Mouse (Mus musculus) testis, adult 2 months (tissue): ENCODE data around the gene Rad54l2. TPM values are rescaled to one million over a fixed set of nuclear protein-coding genes. Genes with fewer than 3 reads are reported as not detected.

Experiments
- H3K27ac ChIP-seq: fragments of 200-500 bp; 2 replicates; pipeline ENCODE4 v1.5.1; 2012; ENCODE audit warnings: low read depth, low read length; ENCODE audit not compliant: control insufficient read depth, insufficient read depth
- H3K27me3 ChIP-seq: fragments of 200-500 bp; 2 replicates; pipeline ENCODE4 v1.6.1; 2012; ENCODE audit warnings: mild to moderate bottlenecking, low read length, moderate library complexity; ENCODE audit not compliant: control insufficient read depth, insufficient read depth
- H3K36me3 ChIP-seq: fragments of 200-500 bp; 2 replicates; pipeline ENCODE4 v1.6.1; 2012; ENCODE audit warnings: mild to moderate bottlenecking, low read length; ENCODE audit not compliant: control insufficient read depth, insufficient read depth
- H3K4me1 ChIP-seq: fragments of 200-500 bp; 2 replicates; pipeline ENCODE4 v1.6.1; 2012; ENCODE audit warnings: low read length; ENCODE audit not compliant: control insufficient read depth, insufficient read depth
- H3K4me3 ChIP-seq: fragments of 200-500 bp; 2 replicates; pipeline ENCODE4 v1.5.1; 2012; ENCODE audit warnings: low read depth, mild to moderate bottlenecking, low read length, moderate library complexity, mixed read lengths; ENCODE audit not compliant: control insufficient read depth
- CTCF ChIP-seq: fragments of 200-500 bp; IDR thresholded peaks from 2 replicates; pipeline ENCODE4 v1.5.1; 2012; ENCODE audit warnings: low read depth, mild to moderate bottlenecking, inconsistent platforms, low read length, moderate library complexity; ENCODE audit not compliant: control insufficient read depth, insufficient read depth, insufficient replicate concordance
- POLR2A ChIP-seq: fragments of 200-500 bp; IDR thresholded peaks from 2 replicates; pipeline ENCODE4 v1.6.1; 2012; ENCODE audit warnings: low read depth, mild to moderate bottlenecking, inconsistent platforms, low read length, moderate library complexity; ENCODE audit not compliant: control insufficient read depth
- polyA plus RNA-seq: library from polyadenylated mRNA; depleted of rRNA; stranded (reverse); fragments of >200 nt; gene quantifications from 2 replicates; pipeline ENCODE4 v1.2.3, GENCODE M21; 2012

Rad54l2 gene
- polyA plus RNA-seq, 1 experiment: 18.2 TPM

DNA sequence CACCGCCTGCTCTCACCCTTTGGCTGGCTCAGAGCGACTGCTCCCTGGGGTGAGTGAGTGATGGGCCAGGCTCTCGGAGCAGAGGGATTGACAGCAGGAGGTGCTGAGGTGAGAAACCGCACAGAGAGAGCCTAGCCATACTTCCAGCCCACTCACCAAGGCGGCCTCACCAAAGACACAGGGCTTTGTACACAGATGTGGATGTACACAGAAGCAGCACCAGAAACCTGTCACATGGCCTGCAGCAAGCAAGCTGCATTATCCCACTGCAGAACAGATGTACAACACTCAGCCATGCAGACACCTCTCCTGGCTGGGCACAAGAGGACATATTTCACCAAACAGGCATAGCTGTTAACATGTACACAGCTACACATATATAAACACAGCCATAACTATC is 131.4 kb downstream of the Rad54l2 start:
- H3K4me1 ChIP-seq: no peaks in the 10 kb centered on the region; the same call in 1 of the 2 replicates
- H3K27ac ChIP-seq: no peak overlapping the region
- no peaks in the 10 kb centered on the region for H3K36me3 ChIP-seq
- TF ChIP-seq CTCF: no peak
- no peak overlapping the region for H3K4me3 ChIP-seq
- H3K27me3 ChIP-seq: no peaks in the 10 kb centered on the region

DNA sequence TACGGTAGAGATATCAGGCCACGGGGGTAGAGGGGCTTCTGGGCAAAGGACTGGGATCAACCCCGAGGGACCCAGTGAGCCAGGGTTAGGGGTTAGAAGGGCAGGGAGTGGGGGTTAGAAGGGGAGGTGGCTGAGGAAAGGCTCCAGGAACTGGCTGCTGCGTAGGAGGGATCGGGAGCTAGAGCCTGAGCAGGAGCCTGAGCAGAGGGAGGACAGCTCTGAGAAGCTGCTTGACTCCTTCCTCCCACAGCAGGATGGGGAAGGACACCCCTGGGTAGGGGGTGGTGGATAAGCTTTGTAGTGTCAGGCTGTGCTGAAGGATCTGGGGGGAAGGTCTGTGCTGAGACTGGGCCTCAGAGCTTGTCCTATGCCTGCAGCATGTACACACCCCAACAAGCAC is 132.2 kb downstream of the Rad54l2 start:
- TF ChIP-seq POLR2A: no peak
- TF ChIP-seq CTCF: no peak
- Histone ChIP-seq H3K27ac (no peak overlapping the region), H3K4me3 (no peak overlapping the region), H3K36me3 (no peaks in the 10 kb centered on the region), H3K27me3 (no peaks in the 10 kb centered on the region), H3K4me1 (no peaks in the 10 kb centered on the region; the same call in 1 of the 2 replicates)

DNA sequence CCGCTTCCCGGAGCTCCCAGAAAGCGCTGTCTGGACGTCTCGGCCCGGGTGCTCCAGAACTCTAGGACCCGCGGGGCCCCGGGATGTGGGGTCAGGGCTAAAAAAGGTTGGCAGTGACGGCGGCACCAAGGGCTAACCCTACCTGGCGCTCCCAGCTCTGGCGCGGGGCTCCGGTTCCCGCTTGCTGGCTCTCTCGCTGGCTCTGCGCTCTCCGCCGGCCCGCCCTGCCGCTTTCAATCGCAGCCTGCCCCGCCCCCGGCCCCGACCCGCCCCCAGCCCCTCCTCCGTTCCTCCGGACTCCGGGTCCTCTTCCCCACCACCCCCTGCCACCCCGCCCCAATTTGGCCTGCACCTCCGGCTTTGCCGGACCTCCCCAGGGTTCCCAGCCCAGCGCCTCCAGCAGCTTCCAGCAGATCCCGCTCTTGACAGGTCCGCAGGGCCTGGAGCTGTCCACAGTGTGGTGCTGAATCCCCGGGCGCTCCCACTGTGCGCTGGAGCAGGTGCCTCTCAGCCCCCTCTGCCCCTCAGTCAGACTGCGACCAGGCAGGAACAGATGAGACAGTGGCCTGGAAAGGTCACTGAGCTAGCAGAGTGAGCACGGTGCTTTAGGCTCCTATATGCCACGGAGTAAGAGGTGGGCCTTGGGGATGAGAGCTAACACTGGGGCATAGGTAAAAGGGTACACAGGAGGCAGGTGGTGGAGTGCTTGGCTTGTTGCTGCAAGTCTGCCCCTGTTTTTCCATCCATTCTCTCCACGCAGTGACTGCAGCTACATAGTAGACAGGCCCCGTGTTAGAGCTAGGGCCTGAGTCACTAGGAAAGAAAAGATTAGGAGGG is 132.9 kb downstream of the Rad54l2 start, which contains the start of gene Grm2:
Grm2 (minus strand) TSS at position 199 of the 837 bp plus-strand sequence.
- no peaks in the 10 kb centered on the region for H3K36me3 ChIP-seq
- H3K4me1 ChIP-seq: no peaks in the 10 kb centered on the region; the same call in 1 of the 2 replicates
- no peak within 1 kb of the TSS for H3K4me3 ChIP-seq
- no peak within 1 kb of the TSS for H3K27ac ChIP-seq
- H3K27me3 ChIP-seq: no peaks in the 10 kb centered on the region
- TF ChIP-seq POLR2A: no peak
- no peak for TF ChIP-seq CTCF

DNA sequence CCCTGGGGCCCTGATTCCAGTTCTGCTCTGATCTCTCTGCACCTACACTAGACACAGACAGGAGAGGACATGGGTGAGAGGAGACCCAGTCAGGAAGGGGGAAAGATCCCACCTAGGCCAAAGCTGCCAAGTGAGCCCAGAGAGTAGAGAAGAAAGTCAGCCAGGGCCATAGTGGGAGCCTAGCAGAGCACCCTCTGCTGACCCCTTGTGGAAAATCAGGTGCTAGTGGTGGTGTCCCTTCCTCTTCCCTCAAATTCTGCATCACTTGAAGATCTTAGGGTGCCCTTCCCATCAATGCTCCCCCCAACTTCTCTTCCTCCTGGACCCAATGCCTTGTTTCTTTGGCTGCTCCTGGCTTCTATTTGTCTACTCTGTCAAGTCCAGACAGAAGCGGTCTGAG is 136.3 kb downstream of the Rad54l2 start:
- no peak overlapping the region for H3K4me3 ChIP-seq
- no peak overlapping the region for H3K27ac ChIP-seq
- TF ChIP-seq POLR2A (no peak), CTCF (peak; percentile 15; the same call in 1 of the 2 replicates)
- no peaks in the 10 kb centered on the region for H3K27me3 ChIP-seq
- peaks cover 10% of the 10 kb centered on the region for H3K4me1 ChIP-seq
- no peaks in the 10 kb centered on the region for H3K36me3 ChIP-seq

DNA sequence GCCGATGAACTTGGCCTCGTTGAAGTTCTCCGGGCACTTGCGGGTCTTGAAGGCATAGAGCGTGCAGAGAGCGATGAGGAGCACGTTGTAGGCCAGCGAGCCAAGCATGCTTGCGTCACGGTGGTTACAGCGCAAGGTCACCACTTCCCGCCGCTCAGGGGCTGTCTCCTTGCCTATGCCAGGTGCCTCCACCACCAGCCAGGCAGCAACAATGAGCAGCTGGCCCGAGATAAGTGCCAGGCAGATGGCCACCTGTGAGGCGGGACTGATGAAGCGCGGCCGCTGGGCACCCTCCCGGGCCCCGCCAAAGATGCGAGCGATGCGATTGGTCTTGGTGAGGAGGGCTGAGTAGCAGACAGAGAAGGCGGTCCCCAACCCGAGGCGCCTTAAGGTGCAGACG is 141.8 kb downstream of the Rad54l2 start:
- TF ChIP-seq POLR2A (no peak), CTCF (no peak)
- Histone ChIP-seq H3K36me3 (no peaks in the 10 kb centered on the region), H3K4me3 (no peak overlapping the region), H3K27ac (no peak overlapping the region), H3K27me3 (no peaks in the 10 kb centered on the region), H3K4me1 (peaks cover 10% of the 10 kb centered on the region)

GRCm38 (mm10) chr9:106645684-106646271 is 143.2 kb downstream of the Rad54l2 start:
- Histone ChIP-seq H3K27me3 (no peaks in the 10 kb centered on the region), H3K27ac (no peak overlapping the region), H3K4me3 (no peak overlapping the region), H3K4me1 (peaks cover 7% of the 10 kb centered on the region), H3K36me3 (no peaks in the 10 kb centered on the region)
- TF ChIP-seq POLR2A: no peak
- TF ChIP-seq CTCF: no peak

GRCm38 (mm10) chr9:106643787-106644186 is 145.2 kb downstream of the Rad54l2 start:
- Histone ChIP-seq H3K27ac (no peak overlapping the region), H3K4me1 (no peaks in the 10 kb centered on the region), H3K4me3 (no peak overlapping the region), H3K36me3 (no peaks in the 10 kb centered on the region), H3K27me3 (no peaks in the 10 kb centered on the region)
- no peak for TF ChIP-seq POLR2A
- peak; percentile 18; the same call in 1 of the 2 replicates for TF ChIP-seq CTCF

DNA sequence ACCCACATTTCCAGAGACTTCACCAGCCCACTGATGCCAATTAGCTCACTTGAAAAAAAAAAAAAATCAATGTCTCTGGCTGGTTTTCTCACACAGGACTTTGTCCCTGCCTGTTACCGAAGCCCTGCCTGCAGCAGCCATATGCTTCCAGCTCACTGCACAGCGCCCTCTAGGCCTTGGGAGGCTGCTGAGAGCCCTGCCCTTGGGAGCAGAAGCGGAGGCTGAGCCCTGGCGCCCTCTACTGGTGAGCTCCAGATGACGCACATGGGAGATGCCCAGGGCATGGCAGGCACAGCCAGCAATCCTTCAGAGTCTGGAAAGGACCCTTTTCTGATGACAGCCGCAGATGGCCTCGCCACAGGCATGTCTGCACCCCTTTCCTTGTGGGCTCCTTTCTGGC is 145.9 kb downstream of the Rad54l2 start:
- H3K27ac ChIP-seq: no peak overlapping the region
- H3K4me1 ChIP-seq: no peaks in the 10 kb centered on the region
- TF ChIP-seq CTCF (peak; percentile 96), POLR2A (no peak)
- no peak overlapping the region for H3K4me3 ChIP-seq
- H3K27me3 ChIP-seq: no peaks in the 10 kb centered on the region
- no peaks in the 10 kb centered on the region for H3K36me3 ChIP-seq
